In genomic region chr8:22411971-22412370, GRCm38 (mm10) we compare ENCODE assay signal across 8 mouse cellular contexts. TPM values are rescaled to one million over a fixed set of nuclear protein-coding genes. Genes with fewer than 3 reads are reported as not detected.
DNase-seq lines count a peak whose midpoint lies in the region; ATAC-seq and TF ChIP-seq lines count a peak whose summit lies in the region.

No protein-coding gene starts in this region.

- TF ChIP-seq CTCF in small intestine, adult 2 months (IDR thresholded peaks at IDR 0.05; ENCODE audit: extremely low read depth, insufficient read length, insufficient replicate concordance, low read depth, low read length) = no peak

- 0 out of 2 replicates have a peak, but pooled peaks cover 4% of the 10 kb centered on the region for H3K36me3 ChIP-seq in lung, embryonic 16.5 days (ENCODE audit: control insufficient read depth, insufficient read depth, low read length)
- peaks cover 18% of the 10 kb centered on the region; the same call in 1 of the 2 replicates for H3K36me3 ChIP-seq in embryonic facial prominence, embryonic 14.5 days (ENCODE audit: control insufficient read depth, insufficient read depth, low read length)
- peaks cover 18% of the 10 kb centered on the region for H3K36me3 ChIP-seq in limb, embryonic 13.5 days
- H3K36me3 ChIP-seq in small intestine, adult 2 months (ENCODE audit: control insufficient read depth, insufficient read depth, low read length) = peaks cover 14% of the 10 kb centered on the region

- no peak overlapping the region; the same call in 1 of the 2 replicates for H3K27ac ChIP-seq in lung, embryonic 16.5 days (ENCODE audit: low read length)
- no peak overlapping the region for H3K27ac ChIP-seq in embryonic facial prominence, embryonic 14.5 days (replicated peaks; ENCODE audit: low read depth, low read length)
- H3K27ac ChIP-seq in limb, embryonic 13.5 days = peak overlapping the region; percentile 40; the same call in 1 of the 2 replicates
- H3K27ac ChIP-seq in small intestine, adult 2 months (ENCODE audit: insufficient read depth, low read depth, low read length) = peak overlapping the region; percentile 86; the same call in 1 of the 2 replicates

- no peak for TF ChIP-seq POLR2A in small intestine, adult 2 months (IDR thresholded peaks at IDR 0.05; ENCODE audit: low read depth, low read length)

- H3K4me3 ChIP-seq in lung, embryonic 16.5 days (ENCODE audit: low read length) = peak overlapping the region; percentile 90
- H3K4me3 ChIP-seq in embryonic facial prominence, embryonic 14.5 days (ENCODE audit: low read depth, low read length) = peak overlapping the region; percentile 67
- H3K4me3 ChIP-seq in limb, embryonic 13.5 days = peak overlapping the region; percentile 85
- peak overlapping the region; percentile 94 for H3K4me3 ChIP-seq in small intestine, adult 2 months (ENCODE audit: low read depth, low read length)

- no peak for DNase-seq in lung, postnatal 25 days (ENCODE audit: low spot score)
- DNase-seq in embryonic facial prominence, embryonic 14.5 days (ENCODE audit: low spot score) = no peak
- DNase-seq in right cerebral cortex, adult 18-20 months = no peak
- no peak for DNase-seq in cerebellum, postnatal 10 days
- no peak for DNase-seq in left cerebral cortex, postnatal 10 days (ENCODE audit: extremely low spot score in 1 of 2, low spot score in 2 of 2)

- H3K9ac ChIP-seq in lung, embryonic 16.5 days (ENCODE audit: low read length) = peak overlapping the region; percentile 96
- peak overlapping the region; percentile 82 for H3K9ac ChIP-seq in embryonic facial prominence, embryonic 14.5 days (ENCODE audit: low read depth, low read length)
- peak overlapping the region; percentile 92 for H3K9ac ChIP-seq in limb, embryonic 13.5 days

- H3K4me1 ChIP-seq in lung, embryonic 16.5 days (replicated peaks; ENCODE audit: control insufficient read depth, insufficient read depth, low read length) = peaks cover 6% of the 10 kb centered on the region
- peaks cover 11% of the 10 kb centered on the region for H3K4me1 ChIP-seq in embryonic facial prominence, embryonic 14.5 days (ENCODE audit: control insufficient read depth, insufficient read depth, low read length)
- peaks cover 11% of the 10 kb centered on the region for H3K4me1 ChIP-seq in limb, embryonic 13.5 days
- peaks cover 5% of the 10 kb centered on the region; the same call in 1 of the 2 replicates for H3K4me1 ChIP-seq in small intestine, adult 2 months (ENCODE audit: control insufficient read depth, insufficient read depth, insufficient read length, low read length)

- no peaks in the 10 kb centered on the region for H3K9me3 ChIP-seq in lung, embryonic 16.5 days (ENCODE audit: control insufficient read depth, low read length)
- H3K9me3 ChIP-seq in embryonic facial prominence, embryonic 14.5 days (ENCODE audit: control insufficient read depth, low read length) = no peaks in the 10 kb centered on the region
- H3K9me3 ChIP-seq in limb, embryonic 13.5 days = no peaks in the 10 kb centered on the region

- intact Hi-C loops in left cerebral cortex, postnatal 10 days (cut with DNase I) = loop anchor here (2.0 kb wide), 1 partner anchor 219 kb away; the partner anchor contains the start of gene Vps36

- peak overlapping the region; percentile 91 for H3K4me2 ChIP-seq in lung, embryonic 16.5 days (ENCODE audit: low read depth, low read length)
- peak overlapping the region; percentile 82 for H3K4me2 ChIP-seq in embryonic facial prominence, embryonic 14.5 days (ENCODE audit: low read depth, low read length)
- H3K4me2 ChIP-seq in limb, embryonic 13.5 days (replicated peaks) = peak overlapping the region; percentile 75

- ATAC-seq in lung, embryonic 16.5 days (ENCODE audit: low read depth) = no peak
- no peak for ATAC-seq in embryonic facial prominence, embryonic 14.5 days (ENCODE audit: low read depth)
- no peak for ATAC-seq in limb, embryonic 13.5 days (ENCODE audit: low FRiP score, low read depth)

- 15% methylated on average over 8 of the region's 8 CpGs for WGBS in lung, embryonic 16.5 days
- 18% methylated on average over 8 of the region's 8 CpGs for WGBS in embryonic facial prominence, embryonic 14.5 days
- 21% methylated on average over 8 of the region's 8 CpGs for WGBS in limb, embryonic 13.5 days
- WGBS in small intestine, adult 2 months = 3% methylated on average over 8 of the region's 8 CpGs

- H3K27me3 ChIP-seq in lung, embryonic 16.5 days (ENCODE audit: control insufficient read depth, insufficient read depth, low read depth, low read length) = no peaks in the 10 kb centered on the region
- no peaks in the 10 kb centered on the region; the same call in 1 of the 2 replicates for H3K27me3 ChIP-seq in embryonic facial prominence, embryonic 14.5 days (replicated peaks; ENCODE audit: control insufficient read depth, insufficient read depth, low read length)
- no peaks in the 10 kb centered on the region for H3K27me3 ChIP-seq in limb, embryonic 13.5 days
- H3K27me3 ChIP-seq in small intestine, adult 2 months (ENCODE audit: control insufficient read depth, insufficient read depth, low read length) = no peaks in the 10 kb centered on the region

RNA-seq across cellular contexts. Expression of gene Mrps31, which starts 0.8 kb away (rescaled TPM):
- 35.0 and 37.6 TPM in 2 replicates for polyA plus RNA-seq in lung, embryonic 16.5 days (2015; fragmentation: Nextera tagmentation; extraction: Ambion mirVana)
- 35.1 and 35.9 TPM in 2 replicates for polyA plus RNA-seq in embryonic facial prominence, embryonic 14.5 days (2014; fragmentation: Nextera tagmentation; extraction: Ambion mirVana)
- 36.2 and 36.7 TPM in 2 replicates for polyA plus RNA-seq in limb, embryonic 13.5 days (2015; fragmentation: Nextera tagmentation; extraction: Ambion mirVana)
- polyA plus RNA-seq in small intestine, adult 2 months (2012; rRNA removed) = 1.4 and 2.5 TPM in 2 replicates
- total RNA-seq in left cerebral cortex, postnatal 10 days (2021) = 10 to 100 TPM; 23.5 to 24.1 TPM

RNA-seq across cellular contexts. Expression of gene Slc25a15, which starts 13.6 kb away (rescaled TPM):
- 16.4 and 18.1 TPM in 2 replicates for polyA plus RNA-seq in lung, embryonic 16.5 days (2015; fragmentation: Nextera tagmentation; extraction: Ambion mirVana)
- 17.1 and 17.4 TPM in 2 replicates for polyA plus RNA-seq in embryonic facial prominence, embryonic 14.5 days (2014; fragmentation: Nextera tagmentation; extraction: Ambion mirVana)
- polyA plus RNA-seq in limb, embryonic 13.5 days (2015; fragmentation: Nextera tagmentation; extraction: Ambion mirVana) = 17.0 and 17.3 TPM in 2 replicates
- polyA plus RNA-seq in small intestine, adult 2 months (2012; rRNA removed) = 13.3 and 52.2 TPM in 2 replicates
- total RNA-seq in left cerebral cortex, postnatal 10 days (2021) = 10 to 100 TPM in 1 of 2 experiments, 1 to 10 TPM in 1; 9.0 to 10.1 TPM

Comparison
In these comparisons a context has a peak if more than half of its experiments do, and no peak if none do; other contexts are left out.
1. H3K27ac ChIP-seq: peak in limb, embryonic 13.5 days (single experiment) and small intestine, adult 2 months (single experiment); none in lung, embryonic 16.5 days (single experiment) and embryonic facial prominence, embryonic 14.5 days (single experiment).
2. RNA of gene Mrps31, which starts 0.8 kb away (polyA plus RNA-seq): 35.0 to 37.6 TPM in lung, embryonic 16.5 days, 36.2 to 36.7 TPM in limb, embryonic 13.5 days and 35.1 to 35.9 TPM in embryonic facial prominence, embryonic 14.5 days; 1.4 to 2.5 TPM in small intestine, adult 2 months; every median in the first group is over 10 times any median in the second.
3. Peak in every context shown above with its lines, with median percentiles within 50 percentile points of each other: H3K4me2 ChIP-seq, H3K4me3 ChIP-seq and H3K9ac ChIP-seq.